Mouse (Mus musculus) liver, embryonic 16.5 days (tissue): Measurements from ENCODE around the gene Stxbp6. TPM values are rescaled to one million over a fixed set of nuclear protein-coding genes. Genes with fewer than 3 reads are reported as not detected.

Source experiments
- ATAC-seq: fragments of 200-750 bp; cut with Nextera tagmentation; 2 replicates; pipeline ENCODE4 v1.8.0; 2017; ENCODE audit warnings: low read depth, mild to moderate bottlenecking, moderate number of reproducible peaks, moderate library complexity
- H3K27ac ChIP-seq: fragments of 300-500 bp; sonication (generic); 2 replicates; pipeline ENCODE4 v1.5.1; 2014; ENCODE audit warnings: mild to moderate bottlenecking, low read length
- H3K27me3 ChIP-seq: fragments of 300-500 bp; sonication (generic); 2 replicates; pipeline ENCODE4 v1.6.1; 2014; ENCODE audit warnings: low read depth, low read length, mixed read lengths; ENCODE audit not compliant: control insufficient read depth, insufficient read depth
- H3K36me3 ChIP-seq: fragments of 300-500 bp; sonication (generic); 2 replicates; pipeline ENCODE4 v1.6.1; 2014; ENCODE audit warnings: mild to moderate bottlenecking; ENCODE audit not compliant: control insufficient read depth, insufficient read depth
- H3K4me1 ChIP-seq: fragments of 300-500 bp; sonication (generic); 2 replicates; pipeline ENCODE4 v1.6.1; 2014; ENCODE audit warnings: low read depth, low read length, mixed read lengths; ENCODE audit not compliant: control insufficient read depth
- H3K4me2 ChIP-seq: fragments of 300-500 bp; sonication (generic); 2 replicates; pipeline ENCODE4 v1.6.1; 2014; ENCODE audit warnings: low read depth, low read length, mixed read lengths
- H3K4me3 ChIP-seq: fragments of 300-500 bp; sonication (generic); 2 replicates; pipeline ENCODE4 v1.5.1; 2014; ENCODE audit warnings: low read depth, mild to moderate bottlenecking, low read length
- H3K9ac ChIP-seq: fragments of 300-500 bp; sonication (generic); 2 replicates; pipeline ENCODE4 v1.6.1; 2014; ENCODE audit warnings: low read depth, low read length
- H3K9me3 ChIP-seq: fragments of 300-500 bp; sonication (generic); replicated peaks from 2 replicates; pipeline ENCODE4 v1.6.1; 2016; ENCODE audit warnings: low read length; ENCODE audit not compliant: control insufficient read depth
- polyA plus RNA-seq: library from polyadenylated mRNA; unstranded; fragments of >200 nt; fragmentation: Nextera tagmentation; extraction: Ambion mirVana; gene quantifications from 2 replicates; pipeline ENCODE4 v1.2.1, GENCODE M21; 2015

The Stxbp6 gene
- polyA plus RNA-seq, 1 experiment from 2014 or later: 5.8 TPM

GRCm38 (mm10) chr12:44804213-44804612 is 270.3 kb downstream of the Stxbp6 start:
- no peaks in the 10 kb centered on the region for H3K36me3 ChIP-seq
- H3K4me1 ChIP-seq: no peaks in the 10 kb centered on the region
- H3K27ac ChIP-seq: no peak overlapping the region
- no peaks in the 10 kb centered on the region for H3K27me3 ChIP-seq
- H3K4me2 ChIP-seq: no peak overlapping the region
- no peak overlapping the region for H3K4me3 ChIP-seq
- no peaks in the 10 kb centered on the region for H3K9me3 ChIP-seq
- H3K9ac ChIP-seq: no peak overlapping the region
- no peak for ATAC-seq
